Mouse (Mus musculus): ENCODE results near the gene Mapk8. TPM values are rescaled to one million over a fixed set of nuclear protein-coding genes. Genes with fewer than 3 reads are reported as not detected.

The Mapk8 gene
- total and polyA plus RNA-seq, 3 experiments: 27.5 to 47.5 TPM; not detected in 1

DNA sequence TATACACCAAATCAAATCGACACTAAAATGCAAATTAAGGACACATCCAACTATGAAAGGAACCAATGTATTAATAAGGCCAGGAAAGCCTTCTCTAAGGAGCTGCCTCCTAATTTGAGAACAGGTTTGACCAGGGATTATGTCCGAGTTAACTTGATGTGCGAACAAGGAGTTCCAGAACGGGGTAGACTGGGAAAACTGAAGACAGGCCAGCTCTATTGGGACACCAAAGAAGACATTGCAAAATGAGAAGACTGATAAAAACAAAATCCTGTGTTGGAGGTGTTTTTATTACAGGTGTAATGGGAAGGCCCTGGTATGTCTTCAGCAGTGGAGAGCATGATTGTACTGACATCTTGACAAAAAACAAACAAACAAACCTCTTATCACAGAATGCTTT lies 1.3 kb upstream of the Mapk8 start:
- H3K9ac ChIP-seq (ENCODE audit: control insufficient read depth, low read depth, low read length, poor library complexity, severe bottlenecking): no peak overlapping the region
- TF ChIP-seq SMC3 (IDR thresholded peaks at IDR 0.05; ENCODE audit: low read depth, low read length): no peak
- no peak for TF ChIP-seq CHD1 (IDR thresholded peaks at IDR 0.05; ENCODE audit: low read depth, low read length)
- no peak for TF ChIP-seq CHD2 (IDR thresholded peaks at IDR 0.05; ENCODE audit: low read length)
- no peak for TF ChIP-seq TAL1 (IDR thresholded peaks at IDR 0.05; ENCODE audit: low read length)
- TF ChIP-seq MYC (IDR thresholded peaks at IDR 0.05; ENCODE audit: low read depth, low read length): no peak

DNA sequence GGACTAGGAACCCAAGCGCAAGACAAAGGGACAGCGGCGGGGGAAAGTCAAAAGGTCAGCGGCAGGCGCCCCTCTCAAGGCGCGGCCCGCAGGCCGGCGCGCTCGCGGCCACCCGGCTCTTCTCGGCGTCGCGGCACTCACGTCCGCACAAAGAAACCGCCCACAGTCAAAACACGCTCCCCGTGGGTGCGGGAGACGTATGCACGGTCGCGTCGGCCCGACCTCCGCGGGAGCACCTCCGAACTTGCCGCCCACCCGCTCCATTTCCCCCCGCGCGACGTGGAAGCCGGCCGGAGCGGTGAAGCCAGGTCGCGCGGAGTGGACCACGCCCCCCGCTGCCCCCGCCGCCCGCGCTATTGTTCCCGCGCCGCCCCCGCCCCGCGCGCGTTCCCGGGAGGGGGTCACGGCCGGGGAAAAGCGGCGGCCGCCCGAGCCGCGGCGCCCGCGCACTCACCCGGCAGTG lies 366 bp downstream of the Mapk8 start:
- DNase-seq (ENCODE audit: low read depth, low spot score): peak; percentile 44
- TF ChIP-seq MAFK (IDR thresholded peaks at IDR 0.05; ENCODE audit: borderline replicate concordance, low read depth, low read length): no peak
- TF ChIP-seq POLR2AphosphoS5 (IDR thresholded peaks at IDR 0.05; ENCODE audit: borderline replicate concordance, low read depth, low read length): no peak
- H3K36me3 ChIP-seq (ENCODE audit: control insufficient read depth in 1 of 2, insufficient read depth in 2 of 2, low read length in 2 of 2): peaks cover 0 to 30% of the 10 kb centered on the region in 2 experiments; a peak in 2 of 4 replicates

More for the DNA sequence above, 1.3 kb upstream of the Mapk8 start:
- H3K4me3 ChIP-seq (ENCODE audit: control insufficient read depth in 1 of 2, insufficient read depth in 1 of 2, low read depth in 2 of 2, low read length in 2 of 2): no peak overlapping the region
- peaks cover 7% of the 10 kb centered on the region in 2 experiments for H3K4me1 ChIP-seq (ENCODE audit: control insufficient read depth in 1 of 2, insufficient read depth in 2 of 2, low read length in 2 of 2)
- no peaks in the 10 kb centered on the region for H3K9me3 ChIP-seq (replicated peaks; ENCODE audit: insufficient read depth, low read length)
- H3K27me3 ChIP-seq (ENCODE audit: control insufficient read depth in 1 of 2, insufficient read depth in 2 of 2, low read length in 2 of 2): peaks cover 5 to 11% of the 10 kb centered on the region in 2 experiments
- no peak overlapping the region for H3K27ac ChIP-seq (ENCODE audit: control insufficient read depth, low read depth, low read length)
- DNase-seq (ENCODE audit: low read depth, low spot score): no peak
- H3K79me2 ChIP-seq (ENCODE audit: control insufficient read depth, insufficient read depth, low read length, poor library complexity): peaks cover 20% of the 10 kb centered on the region
- peaks cover 0 to 21% of the 10 kb centered on the region in 2 experiments; a peak in 2 of 4 replicates for H3K36me3 ChIP-seq (ENCODE audit: control insufficient read depth in 1 of 2, insufficient read depth in 2 of 2, low read length in 2 of 2)

DNA sequence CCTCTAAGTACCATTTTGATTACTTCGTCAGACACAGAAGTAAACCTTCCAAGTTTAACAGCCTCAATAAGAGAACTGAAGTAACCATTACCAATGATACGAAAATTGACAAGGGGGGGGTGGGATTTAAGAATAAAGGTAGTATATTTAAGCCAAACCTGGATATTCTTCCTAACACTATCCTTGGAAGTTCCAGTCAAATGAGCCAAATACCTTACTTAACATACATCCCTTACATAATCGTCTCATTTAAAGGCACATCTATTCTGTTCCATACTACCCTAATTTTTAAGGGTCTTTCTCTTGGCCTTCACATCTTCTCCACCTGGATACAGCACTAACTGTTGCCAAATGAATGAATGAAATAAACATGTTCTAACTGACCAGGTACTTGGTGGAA lies 996 bp downstream of the Mapk8 start:
- Histone ChIP-seq H3K27me3 (ENCODE audit: control insufficient read depth in 1 of 2, insufficient read depth in 2 of 2, low read length in 2 of 2) (peaks cover 2 to 8% of the 10 kb centered on the region in 2 experiments; a peak in 3 of 4 replicates), H3K79me2 (ENCODE audit: control insufficient read depth, insufficient read depth, low read length, poor library complexity) (peaks cover 30% of the 10 kb centered on the region), H3K4me3 (ENCODE audit: control insufficient read depth in 1 of 2, insufficient read depth in 1 of 2, low read depth in 2 of 2, low read length in 2 of 2) (peak overlapping the region; percentile 61 to 95), H3K9me3 (replicated peaks; ENCODE audit: insufficient read depth, low read length) (no peaks in the 10 kb centered on the region), H3K27ac (ENCODE audit: control insufficient read depth, low read depth, low read length) (no peak overlapping the region), H3K9ac (ENCODE audit: control insufficient read depth, low read depth, low read length, poor library complexity, severe bottlenecking) (peak overlapping the region; percentile 91), H3K4me1 (ENCODE audit: control insufficient read depth in 1 of 2, insufficient read depth in 2 of 2, low read length in 2 of 2) (peaks cover 7 to 10% of the 10 kb centered on the region in 2 experiments), H3K36me3 (ENCODE audit: control insufficient read depth in 1 of 2, insufficient read depth in 2 of 2, low read length in 2 of 2) (peaks cover 0 to 35% of the 10 kb centered on the region in 2 experiments; a peak in 2 of 4 replicates)
- no peak for TF ChIP-seq KAT2A (conservative IDR thresholded peaks at IDR 0.05; ENCODE audit: low read depth, low read length)
- peak; percentile 56 for TF ChIP-seq SIN3A (IDR thresholded peaks at IDR 0.05; ENCODE audit: low read length)
- peak; percentile 41 for DNase-seq (ENCODE audit: low read depth, low spot score)

More for the DNA sequence above, 366 bp downstream of the Mapk8 start:
- Histone ChIP-seq H3K4me1 (ENCODE audit: control insufficient read depth in 1 of 2, insufficient read depth in 2 of 2, low read length in 2 of 2) (peaks cover 7% of the 10 kb centered on the region in 2 experiments), H3K27ac (ENCODE audit: control insufficient read depth, low read depth, low read length) (peak overlapping the region; percentile 28; the same call in 1 of the 2 replicates), H3K79me2 (ENCODE audit: control insufficient read depth, insufficient read depth, low read length, poor library complexity) (peaks cover 27% of the 10 kb centered on the region), H3K9me3 (replicated peaks; ENCODE audit: insufficient read depth, low read length) (no peaks in the 10 kb centered on the region), H3K9ac (ENCODE audit: control insufficient read depth, low read depth, low read length, poor library complexity, severe bottlenecking) (peak overlapping the region; percentile 91), H3K4me3 (ENCODE audit: control insufficient read depth in 1 of 2, insufficient read depth in 1 of 2, low read depth in 2 of 2, low read length in 2 of 2) (peak overlapping the region; percentile 61 to 95), H3K27me3 (ENCODE audit: control insufficient read depth in 1 of 2, insufficient read depth in 2 of 2, low read length in 2 of 2) (peaks cover 5 to 11% of the 10 kb centered on the region in 2 experiments)
